Mouse (Mus musculus) G1E (cell line): ENCODE measurements around the gene Higd1b. TPM values are rescaled to one million over a fixed set of nuclear protein-coding genes. Genes with fewer than 3 reads are reported as not detected.

Experiments
- ATAC-seq: 2 replicates; pipeline ENCODE4 v1.8.0; 2016; ENCODE audit warnings: mild to moderate bottlenecking; ENCODE audit not compliant: insufficient number of reproducible peaks, poor library complexity, low FRiP score, severe bottlenecking; ENCODE audit errors: extremely low read depth
- DNase-seq: peaks from one replicate; pipeline ENCODE4 v3.0.0; 2012; ENCODE audit warnings: low spot score
- H3K27me3 ChIP-seq: 2 replicates; pipeline ENCODE4 v1.6.1; 2012; ENCODE audit warnings: mild to moderate bottlenecking, low read length, inconsistent platforms; ENCODE audit not compliant: insufficient read depth
- H3K36me3 ChIP-seq: replicated peaks from 2 replicates; pipeline ENCODE3; 2012; ENCODE audit warnings: mild to moderate bottlenecking, inconsistent platforms
- H3K4me1 ChIP-seq: 2 replicates; pipeline ENCODE4 v1.6.1; 2012; ENCODE audit warnings: low read depth, low read length, inconsistent platforms, mixed read lengths; ENCODE audit not compliant: insufficient read depth
- H3K4me3 ChIP-seq: 2 replicates; pipeline ENCODE4 v1.5.1; 2012; ENCODE audit warnings: low read depth, mild to moderate bottlenecking, inconsistent platforms, low read length, moderate library complexity, mixed read lengths
- H3K9me3 ChIP-seq: replicated peaks from 2 replicates; pipeline ENCODE4 v1.6.1; 2012; ENCODE audit warnings: inconsistent platforms
- CTCF ChIP-seq: IDR thresholded peaks from 2 replicates; pipeline ENCODE4 v1.5.1; 2012; ENCODE audit warnings: low read depth, low read length, inconsistent platforms, mixed read lengths
- GATA1 ChIP-seq: IDR thresholded peaks from 2 replicates; pipeline ENCODE4 v1.6.1; 2012; ENCODE audit warnings: borderline replicate concordance, low read length, inconsistent platforms, mixed read lengths
- GATA2 ChIP-seq: IDR thresholded peaks from 2 replicates; pipeline ENCODE4 v1.6.1; 2012; ENCODE audit warnings: low read depth, low read length, inconsistent platforms, borderline replicate concordance
- POLR2AphosphoS5 ChIP-seq: IDR thresholded peaks from 2 replicates; pipeline ENCODE4 v1.6.1; 2012; ENCODE audit warnings: low read depth, low read length, inconsistent platforms; ENCODE audit not compliant: insufficient replicate concordance
- TAL1 ChIP-seq: conservative IDR thresholded peaks from 2 replicates; pipeline ENCODE4 v1.6.1; 2012; ENCODE audit warnings: low read depth, low read length, inconsistent platforms, mixed read lengths
- polyA plus RNA-seq: library from polyadenylated mRNA; stranded (reverse); fragments of >175 nt; gene quantifications from 2 replicates; pipeline ENCODE4 v1.2.3, GENCODE M21; 2012
- total RNA-seq, 2 experiments: library from RNA; stranded (forward) in 1 of 2; stranded (reverse) in 1 of 2; fragments of 200-1000 nt in 1 of 2; fragments of >200 nt in 1 of 2; fragmentation: Nextera tagmentation in 1 of 2; gene quantifications; 2 replicates each; pipeline ENCODE4 v1.2.3; 2014 to 2017

The Higd1b gene
- not detected in 2 replicates for total RNA-seq (2014; fragmentation: Nextera tagmentation)
- total RNA-seq (2017): not detected in 2 replicates
- not detected in 2 replicates for polyA plus RNA-seq

GRCm38 (mm10) chr11:102835549-102835948 is at the start of gene Higd1b:
Gene Higd1b (plus strand): TSS chr11:102835849.
- Histone ChIP-seq H3K4me3 (no peak within 1 kb of the TSS), H3K36me3 (peaks cover 55% of the 10 kb centered on the region), H3K27me3 (peaks cover 3% of the 10 kb centered on the region; the same call in 1 of the 2 replicates), H3K4me1 (no peaks in the 10 kb centered on the region), H3K9me3 (no peaks in the 10 kb centered on the region)
- TF ChIP-seq GATA1 (no peak), CTCF (no peak), TAL1 (no peak), POLR2AphosphoS5 (no peak), GATA2 (no peak)
- DNase-seq (no peak), ATAC-seq (no peak)

GRCm38 (mm10) chr11:102787688-102788177 is 47.9 kb upstream of the Higd1b start:
- H3K4me3 ChIP-seq: no peak overlapping the region
- ATAC-seq (no peak), DNase-seq (no peak)
- no peak for TF ChIP-seq GATA2
- no peak for TF ChIP-seq CTCF
- peaks cover 29% of the 10 kb centered on the region for H3K27me3 ChIP-seq
- peaks cover 3% of the 10 kb centered on the region; the same call in 1 of the 2 replicates for H3K4me1 ChIP-seq
- H3K36me3 ChIP-seq: no peaks in the 10 kb centered on the region
- no peaks in the 10 kb centered on the region for H3K9me3 ChIP-seq

- DNase-seq: no peak
- no peak for TF ChIP-seq GATA2
- no peak for TF ChIP-seq CTCF
- no peak for TF ChIP-seq TAL1
- no peak for TF ChIP-seq GATA1
- no peak for TF ChIP-seq POLR2AphosphoS5
- Histone ChIP-seq H3K27me3 (peaks cover 27% of the 10 kb centered on the region), H3K9me3 (no peaks in the 10 kb centered on the region), H3K4me3 (no peak overlapping the region), H3K36me3 (no peaks in the 10 kb centered on the region), H3K4me1 (peaks cover 3% of the 10 kb centered on the region; the same call in 1 of the 2 replicates)
- no peak for ATAC-seq
Measured at GRCm38 (mm10) chr11:102791682-102792445, 43.8 kb upstream of the Higd1b start.

GRCm38 (mm10) chr11:102794157-102794556 is 41.5 kb upstream of the Higd1b start:
- no peak for ATAC-seq
- Histone ChIP-seq H3K4me3 (no peak overlapping the region), H3K27me3 (peaks cover 30% of the 10 kb centered on the region), H3K9me3 (no peaks in the 10 kb centered on the region), H3K4me1 (peaks cover 3% of the 10 kb centered on the region; the same call in 1 of the 2 replicates), H3K36me3 (no peaks in the 10 kb centered on the region)
- no peak for DNase-seq
- TF ChIP-seq GATA2 (no peak), CTCF (no peak), TAL1 (no peak), GATA1 (no peak), POLR2AphosphoS5 (no peak)

GRCm38 (mm10) chr11:102803453-102803852 is 32.2 kb upstream of the Higd1b start:
- H3K27me3 ChIP-seq: peaks cover 43% of the 10 kb centered on the region
- TF ChIP-seq CTCF: no peak
- ATAC-seq: no peak
- no peaks in the 10 kb centered on the region for H3K4me1 ChIP-seq
- no peaks in the 10 kb centered on the region for H3K36me3 ChIP-seq
- no peaks in the 10 kb centered on the region for H3K9me3 ChIP-seq
- no peak overlapping the region for H3K4me3 ChIP-seq
- DNase-seq: no peak

GRCm38 (mm10) chr11:102808246-102808645 is 27.4 kb upstream of the Higd1b start:
- Histone ChIP-seq H3K9me3 (no peaks in the 10 kb centered on the region), H3K27me3 (peaks cover 40% of the 10 kb centered on the region), H3K4me3 (no peak overlapping the region), H3K4me1 (no peaks in the 10 kb centered on the region), H3K36me3 (no peaks in the 10 kb centered on the region)
- TF ChIP-seq GATA2 (no peak), POLR2AphosphoS5 (no peak), GATA1 (no peak), TAL1 (no peak), CTCF (no peak)
- DNase-seq (no peak), ATAC-seq (no peak)

- Histone ChIP-seq H3K27me3 (peaks cover 27% of the 10 kb centered on the region), H3K4me1 (no peaks in the 10 kb centered on the region), H3K4me3 (no peak overlapping the region), H3K36me3 (no peaks in the 10 kb centered on the region), H3K9me3 (no peaks in the 10 kb centered on the region)
- no peak for DNase-seq
- no peak for ATAC-seq
- TF ChIP-seq GATA2 (no peak), CTCF (no peak), POLR2AphosphoS5 (no peak), GATA1 (no peak), TAL1 (no peak)
Measured at GRCm38 (mm10) chr11:102810721-102811485, 24.7 kb upstream of the Higd1b start.
